Mouse (Mus musculus) heart, postnatal 0 days (tissue): ENCODE measurements around the gene Mrgbp. TPM values are rescaled to one million over a fixed set of nuclear protein-coding genes. Genes with fewer than 3 reads are reported as not detected.

Experiments
- ATAC-seq: fragments of 200-750 bp; cut with Nextera tagmentation; 2 replicates; pipeline ENCODE4 v1.8.0; 2017; ENCODE audit warnings: low read depth, moderate number of reproducible peaks, moderate library complexity; ENCODE audit not compliant: insufficient read depth
- DNase-seq: peaks from one replicate; pipeline ENCODE4 v3.0.0-alpha.2; 2016; ENCODE audit warnings: low spot score
- H3K27ac ChIP-seq: fragments of 300-500 bp; sonication (generic); 2 replicates; pipeline ENCODE4 v1.5.1; 2014; ENCODE audit warnings: low read depth, mild to moderate bottlenecking
- H3K27me3 ChIP-seq: fragments of 300-500 bp; sonication (generic); 2 replicates; pipeline ENCODE4 v1.6.1; 2014; ENCODE audit warnings: low read length, mixed read lengths; ENCODE audit not compliant: control insufficient read depth, insufficient read depth
- H3K36me3 ChIP-seq: fragments of 300-500 bp; sonication (generic); replicated peaks from 2 replicates; pipeline ENCODE4 v1.6.1; 2014; ENCODE audit warnings: low read length, mixed read lengths; ENCODE audit not compliant: control insufficient read depth, insufficient read depth
- H3K4me1 ChIP-seq: fragments of 300-500 bp; sonication (generic); 2 replicates; pipeline ENCODE4 v1.6.1; 2014; ENCODE audit warnings: antibody characterized with exemption; ENCODE audit not compliant: control insufficient read depth, insufficient read depth
- H3K4me2 ChIP-seq: fragments of 300-500 bp; sonication (generic); 2 replicates; pipeline ENCODE4 v1.6.1; 2014; ENCODE audit warnings: low read depth, mild to moderate bottlenecking, low read length, moderate library complexity
- H3K4me3 ChIP-seq: fragments of 300-500 bp; sonication (generic); 2 replicates; pipeline ENCODE4 v1.5.1; 2014; ENCODE audit warnings: low read depth, low read length
- H3K9ac ChIP-seq: fragments of 300-500 bp; sonication (generic); replicated peaks from 2 replicates; pipeline ENCODE4 v1.6.1; 2014; ENCODE audit warnings: low read depth, low read length, mixed read lengths
- H3K9me3 ChIP-seq: fragments of 300-500 bp; sonication (generic); replicated peaks from 2 replicates; pipeline ENCODE4 v1.6.1; 2016; ENCODE audit warnings: low read length; ENCODE audit not compliant: control insufficient read depth
- CTCF ChIP-seq: IDR thresholded peaks from 2 replicates; pipeline ENCODE4 v1.5.1; 2016; ENCODE audit warnings: antibody characterized with exemption, control low read depth, low read depth
- EP300 ChIP-seq: IDR thresholded peaks from 2 replicates; pipeline ENCODE4 v1.6.1; 2016; ENCODE audit warnings: antibody characterized with exemption, low read depth
- WGBS: fragments of 180-500 bp; shearing (Covaris S2); extraction: QIAGEN DNeasy Blood & Tissue Kit; methylation state at CpG from one replicate; pipeline ENCODE4 v1.1.7; 2014; 5-methylcytosine and 5-hydroxymethylcytosine counted together
- polyA plus RNA-seq: library from polyadenylated mRNA; unstranded; fragments of >200 nt; fragmentation: Nextera tagmentation; extraction: Ambion mirVana; gene quantifications from 2 replicates; pipeline ENCODE4 v1.2.1, GENCODE M21; 2015
- total RNA-seq: library from RNA; depleted of rRNA; stranded (reverse); fragments of >200 nt; gene quantifications from 2 replicates; pipeline ENCODE4 v1.2.3, GENCODE M21; 2014; ENCODE audit warnings: low replicate concordance; rRNA removed

Mrgbp gene
- 40.5 and 54.3 TPM in 2 replicates for total RNA-seq
- 19.5 and 20.5 TPM in 2 replicates for polyA plus RNA-seq

GRCm38 (mm10) chr2:180581002-180581401 is at the start of gene Mrgbp:
TSS of gene Mrgbp (plus strand) at chr2:180581304.
- ATAC-seq: no peak; the same call in 1 of the 2 replicates
- no peak within 1 kb of the TSS for H3K9ac ChIP-seq
- no peaks in the 10 kb centered on the region for H3K9me3 ChIP-seq
- TF ChIP-seq CTCF: no peak
- H3K4me3 ChIP-seq: no peak within 1 kb of the TSS
- no peak for DNase-seq
- H3K4me1 ChIP-seq: peaks cover 10% of the 10 kb centered on the region
- peaks cover 12% of the 10 kb centered on the region for H3K36me3 ChIP-seq
- no peaks in the 10 kb centered on the region for H3K27me3 ChIP-seq
- H3K27ac ChIP-seq: no peak within 1 kb of the TSS
- H3K4me2 ChIP-seq: no peak within 1 kb of the TSS
- 45% methylated on average over 3 of the region's 3 CpGs for WGBS

- TF ChIP-seq CTCF: no peak
- TF ChIP-seq EP300: no peak
- no peak for ATAC-seq
- no peaks in the 10 kb centered on the region for H3K9me3 ChIP-seq
- no peak overlapping the region for H3K27ac ChIP-seq
- H3K4me3 ChIP-seq: no peak overlapping the region
- no peak for DNase-seq
- no peak overlapping the region for H3K4me2 ChIP-seq
- H3K36me3 ChIP-seq: no peaks in the 10 kb centered on the region
- 73% methylated on average over 7 of the region's 7 CpGs for WGBS
- H3K27me3 ChIP-seq: peaks cover 21% of the 10 kb centered on the region
- H3K4me1 ChIP-seq: no peaks in the 10 kb centered on the region
- no peak overlapping the region for H3K9ac ChIP-seq
Observed at GRCm38 (mm10) chr2:180531671-180532385, 49.3 kb upstream of the Mrgbp start.

- WGBS: 60% methylated on average over 6 of the region's 6 CpGs
- H3K27me3 ChIP-seq: peaks cover 14% of the 10 kb centered on the region
- no peak overlapping the region for H3K4me2 ChIP-seq
- ATAC-seq (no peak), DNase-seq (no peak)
- TF ChIP-seq EP300: no peak
- TF ChIP-seq CTCF: no peak
- H3K4me1 ChIP-seq: no peaks in the 10 kb centered on the region
- H3K27ac ChIP-seq: no peak overlapping the region
- H3K9ac ChIP-seq: no peak overlapping the region
- H3K36me3 ChIP-seq: no peaks in the 10 kb centered on the region
- H3K4me3 ChIP-seq: no peak overlapping the region
- no peaks in the 10 kb centered on the region for H3K9me3 ChIP-seq
Observed at GRCm38 (mm10) chr2:180532386-180532995, 48.6 kb upstream of the Mrgbp start.

- Histone ChIP-seq H3K4me3 (no peak overlapping the region), H3K27me3 (peaks cover 10% of the 10 kb centered on the region), H3K9me3 (no peaks in the 10 kb centered on the region), H3K9ac (no peak overlapping the region), H3K36me3 (no peaks in the 10 kb centered on the region), H3K4me1 (no peaks in the 10 kb centered on the region), H3K27ac (no peak overlapping the region), H3K4me2 (no peak overlapping the region)
- WGBS: 51% methylated on average over 4 of the region's 4 CpGs
- DNase-seq (no peak), ATAC-seq (no peak)
- TF ChIP-seq CTCF: no peak
Observed at GRCm38 (mm10) chr2:180533237-180533636, 47.9 kb upstream of the Mrgbp start.

- H3K9me3 ChIP-seq: no peaks in the 10 kb centered on the region
- DNase-seq (no peak), ATAC-seq (no peak)
- no peaks in the 10 kb centered on the region for H3K4me1 ChIP-seq
- no peak overlapping the region for H3K27ac ChIP-seq
- no peak overlapping the region for H3K4me2 ChIP-seq
- H3K27me3 ChIP-seq: no peaks in the 10 kb centered on the region
- WGBS: 67% methylated on average over 2 of the region's 2 CpGs
- no peak overlapping the region for H3K4me3 ChIP-seq
- TF ChIP-seq EP300 (no peak), CTCF (no peak)
- no peaks in the 10 kb centered on the region for H3K36me3 ChIP-seq
- no peak overlapping the region for H3K9ac ChIP-seq
Observed at GRCm38 (mm10) chr2:180543675-180544074, 37.4 kb upstream of the Mrgbp start.
